Mouse (Mus musculus): ENCODE data around the gene Amdhd2. TPM values are rescaled to one million over a fixed set of nuclear protein-coding genes. Genes with fewer than 3 reads are reported as not detected.

Amdhd2 gene
- polyA plus RNA-seq, 1 experiment = 57.6 TPM

DNA sequence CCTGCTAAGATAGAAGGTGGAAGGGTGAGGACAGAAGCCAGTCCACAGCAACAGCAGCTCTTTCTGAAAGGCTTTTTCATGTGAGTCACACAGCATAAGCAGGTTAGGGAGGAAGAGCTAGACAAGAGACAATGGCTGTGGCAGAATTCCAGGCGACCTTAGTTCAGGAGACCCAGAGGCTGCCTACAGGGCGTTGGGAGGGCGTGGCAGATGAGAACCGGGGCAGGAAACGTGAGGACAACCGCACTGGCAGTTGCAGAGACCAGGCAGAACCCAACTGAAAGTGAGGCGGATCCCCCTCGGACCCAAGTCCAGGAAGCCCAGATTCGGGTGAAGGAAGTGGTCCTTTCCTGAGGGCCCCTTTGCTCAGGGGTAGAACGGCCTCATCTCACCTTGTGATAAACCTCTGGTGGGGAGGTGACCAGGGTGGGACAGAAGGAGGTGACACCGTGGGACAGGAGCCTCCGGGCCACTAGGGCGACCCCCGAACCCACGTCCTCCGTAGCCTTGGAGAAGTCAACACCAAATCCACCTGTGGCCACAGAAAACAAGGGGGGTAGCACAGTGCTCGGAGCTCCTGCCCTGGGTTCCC is 886 bp downstream of the Amdhd2 start:
- TF ChIP-seq CTCF (IDR thresholded peaks at IDR 0.05; ENCODE audit: borderline replicate concordance, control insufficient read depth, extremely low read depth, insufficient read depth, low read length, poor library complexity) = no peak
- no peak for TF ChIP-seq POLR2A (IDR thresholded peaks at IDR 0.05; ENCODE audit: control insufficient read depth, extremely low read depth, insufficient read depth, low read length, poor library complexity)
- H3K4me1 ChIP-seq (replicated peaks; ENCODE audit: control insufficient read depth, insufficient read depth, low read length) = peaks cover 11% of the 10 kb centered on the region
- no peak for DNase-seq
- WGBS = 3% methylated on average over 17 of the region's 17 CpGs
- H3K27me3 ChIP-seq (ENCODE audit: control insufficient read depth, insufficient read depth, low read length) = no peaks in the 10 kb centered on the region
- no peak overlapping the region for H3K27ac ChIP-seq (ENCODE audit: control insufficient read depth, insufficient read depth, low read length)
- H3K4me3 ChIP-seq (ENCODE audit: control insufficient read depth, insufficient read depth, low read length) = peak overlapping the region; percentile 74
- H3K36me3 ChIP-seq (ENCODE audit: control insufficient read depth, insufficient read depth, low read length) = peaks cover 6% of the 10 kb centered on the region; the same call in 1 of the 2 replicates

- H3K27me3 ChIP-seq (ENCODE audit: control insufficient read depth, insufficient read depth, low read length) = no peaks in the 10 kb centered on the region
- H3K27ac ChIP-seq (ENCODE audit: control insufficient read depth, insufficient read depth, low read length) = no peak overlapping the region
- DNase-seq = no peak
- H3K4me1 ChIP-seq (replicated peaks; ENCODE audit: control insufficient read depth, insufficient read depth, low read length) = peaks cover 10% of the 10 kb centered on the region
- H3K36me3 ChIP-seq (ENCODE audit: control insufficient read depth, insufficient read depth, low read length) = no peaks in the 10 kb centered on the region; the same call in 1 of the 2 replicates
- TF ChIP-seq CTCF (IDR thresholded peaks at IDR 0.05; ENCODE audit: borderline replicate concordance, control insufficient read depth, extremely low read depth, insufficient read depth, low read length, poor library complexity) = no peak
- no peak for TF ChIP-seq POLR2A (IDR thresholded peaks at IDR 0.05; ENCODE audit: control insufficient read depth, extremely low read depth, insufficient read depth, low read length, poor library complexity)
- no peak overlapping the region for H3K4me3 ChIP-seq (ENCODE audit: control insufficient read depth, insufficient read depth, low read length)
- 94% methylated on average over 5 of the region's 5 CpGs for WGBS
Observed at GRCm38 (mm10) chr17:24161466-24161865, 2.1 kb downstream of the Amdhd2 start.

GRCm38 (mm10) chr17:24157526-24157925 is 6.0 kb downstream of the Amdhd2 start:
- Histone ChIP-seq H3K4me1 (replicated peaks; ENCODE audit: control insufficient read depth, insufficient read depth, low read length) (peaks cover 1% of the 10 kb centered on the region), H3K27ac (ENCODE audit: control insufficient read depth, insufficient read depth, low read length) (no peak overlapping the region), H3K4me3 (ENCODE audit: control insufficient read depth, insufficient read depth, low read length) (no peak overlapping the region), H3K36me3 (ENCODE audit: control insufficient read depth, insufficient read depth, low read length) (no peaks in the 10 kb centered on the region), H3K27me3 (ENCODE audit: control insufficient read depth, insufficient read depth, low read length) (no peaks in the 10 kb centered on the region)
- 95% methylated on average over 4 of the region's 4 CpGs for WGBS
- TF ChIP-seq CTCF (IDR thresholded peaks at IDR 0.05; ENCODE audit: borderline replicate concordance, control insufficient read depth, extremely low read depth, insufficient read depth, low read length, poor library complexity) = no peak
- TF ChIP-seq POLR2A (IDR thresholded peaks at IDR 0.05; ENCODE audit: control insufficient read depth, extremely low read depth, insufficient read depth, low read length, poor library complexity) = no peak
- DNase-seq = no peak

GRCm38 (mm10) chr17:24157121-24157520 is 6.4 kb downstream of the Amdhd2 start:
- H3K36me3 ChIP-seq (ENCODE audit: control insufficient read depth, insufficient read depth, low read length) = no peaks in the 10 kb centered on the region
- 97% methylated on average over 6 of the region's 6 CpGs for WGBS

DNA sequence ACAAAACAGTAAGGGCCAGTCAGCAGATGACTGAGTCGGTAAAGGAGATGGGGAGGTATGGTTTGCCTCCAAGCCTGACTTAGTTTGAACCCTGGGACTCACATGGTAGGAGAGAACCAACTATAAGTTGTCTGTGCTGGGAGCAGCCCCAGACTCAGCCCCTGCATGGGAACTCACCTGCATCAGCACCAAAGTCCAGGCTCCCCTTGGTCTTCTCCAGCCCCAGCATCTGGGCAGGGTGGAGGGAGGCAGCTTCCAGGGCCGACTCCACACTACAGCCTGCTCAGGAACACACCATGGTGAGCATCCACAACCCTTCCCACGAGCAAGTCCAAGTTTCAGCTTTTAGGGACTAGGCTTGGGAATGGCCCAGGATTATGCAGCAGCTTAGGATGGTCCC is 7.2 kb downstream of the Amdhd2 start:
- WGBS = 92% methylated on average over 3 of the region's 3 CpGs
- H3K27ac ChIP-seq (ENCODE audit: control insufficient read depth, insufficient read depth, low read length) = no peak overlapping the region
- H3K4me1 ChIP-seq (replicated peaks; ENCODE audit: control insufficient read depth, insufficient read depth, low read length) = peaks cover 8% of the 10 kb centered on the region
- TF ChIP-seq CTCF (IDR thresholded peaks at IDR 0.05; ENCODE audit: borderline replicate concordance, control insufficient read depth, extremely low read depth, insufficient read depth, low read length, poor library complexity) (no peak), POLR2A (IDR thresholded peaks at IDR 0.05; ENCODE audit: control insufficient read depth, extremely low read depth, insufficient read depth, low read length, poor library complexity) (no peak)
- H3K36me3 ChIP-seq (ENCODE audit: control insufficient read depth, insufficient read depth, low read length) = no peaks in the 10 kb centered on the region
- H3K27me3 ChIP-seq (ENCODE audit: control insufficient read depth, insufficient read depth, low read length) = no peaks in the 10 kb centered on the region
- H3K4me3 ChIP-seq (ENCODE audit: control insufficient read depth, insufficient read depth, low read length) = no peak overlapping the region
- DNase-seq = no peak

More at GRCm38 (mm10) chr17:24157121-24157520, 6.4 kb downstream of the Amdhd2 start:
- Histone ChIP-seq H3K27ac (ENCODE audit: control insufficient read depth, insufficient read depth, low read length) (no peak overlapping the region), H3K27me3 (ENCODE audit: control insufficient read depth, insufficient read depth, low read length) (no peaks in the 10 kb centered on the region), H3K4me1 (replicated peaks; ENCODE audit: control insufficient read depth, insufficient read depth, low read length) (peaks cover 3% of the 10 kb centered on the region), H3K4me3 (ENCODE audit: control insufficient read depth, insufficient read depth, low read length) (no peak overlapping the region)
- no peak for TF ChIP-seq CTCF (IDR thresholded peaks at IDR 0.05; ENCODE audit: borderline replicate concordance, control insufficient read depth, extremely low read depth, insufficient read depth, low read length, poor library complexity)
- no peak for TF ChIP-seq POLR2A (IDR thresholded peaks at IDR 0.05; ENCODE audit: control insufficient read depth, extremely low read depth, insufficient read depth, low read length, poor library complexity)
- no peak for DNase-seq

DNA sequence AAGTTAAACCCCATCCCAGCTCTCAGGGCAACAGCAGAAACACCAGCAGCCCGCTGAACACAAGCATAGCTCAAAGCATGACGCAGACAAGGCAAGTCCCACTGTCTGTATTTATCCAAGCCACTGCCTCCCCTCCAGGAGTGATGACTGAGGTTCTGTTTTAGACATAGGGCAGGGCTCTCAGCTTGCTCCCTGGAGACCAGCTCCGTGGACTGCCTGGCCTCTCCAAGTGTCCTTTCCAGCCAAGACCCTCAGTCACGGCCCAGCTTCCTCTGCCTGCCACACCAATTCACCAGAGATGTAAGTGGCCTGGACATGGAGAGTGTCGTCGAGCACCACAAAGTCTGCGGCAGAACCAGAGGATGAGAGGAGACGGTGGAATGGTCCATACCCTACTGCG is 7.8 kb downstream of the Amdhd2 start:
- DNase-seq = no peak
- TF ChIP-seq POLR2A (IDR thresholded peaks at IDR 0.05; ENCODE audit: control insufficient read depth, extremely low read depth, insufficient read depth, low read length, poor library complexity) = no peak
- TF ChIP-seq CTCF (IDR thresholded peaks at IDR 0.05; ENCODE audit: borderline replicate concordance, control insufficient read depth, extremely low read depth, insufficient read depth, low read length, poor library complexity) = no peak
- Histone ChIP-seq H3K36me3 (ENCODE audit: control insufficient read depth, insufficient read depth, low read length) (no peaks in the 10 kb centered on the region), H3K27ac (ENCODE audit: control insufficient read depth, insufficient read depth, low read length) (no peak overlapping the region), H3K4me1 (replicated peaks; ENCODE audit: control insufficient read depth, insufficient read depth, low read length) (peaks cover 8% of the 10 kb centered on the region), H3K27me3 (ENCODE audit: control insufficient read depth, insufficient read depth, low read length) (no peaks in the 10 kb centered on the region), H3K4me3 (ENCODE audit: control insufficient read depth, insufficient read depth, low read length) (no peak overlapping the region)
- WGBS = 97% methylated on average over 9 of the region's 9 CpGs

DNA sequence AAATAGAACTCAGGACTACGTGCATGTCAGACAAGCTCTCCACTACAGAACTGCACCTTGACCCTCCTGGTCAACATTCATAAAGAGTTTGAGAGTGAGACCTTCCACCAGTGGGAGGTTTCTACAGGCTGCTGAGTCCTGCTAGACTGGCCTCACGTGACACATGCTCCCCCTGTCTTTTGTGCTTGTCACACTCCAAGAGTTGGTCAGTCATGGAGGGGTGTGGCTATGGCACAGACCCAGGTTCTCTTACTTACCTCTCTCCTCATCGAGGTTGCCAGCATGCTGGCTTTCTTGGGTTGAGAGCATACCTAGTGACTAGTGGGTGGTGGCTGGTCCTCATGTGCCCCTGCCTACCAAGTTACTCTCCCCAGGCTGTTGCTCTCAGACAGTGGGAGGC is 9.1 kb downstream of the Amdhd2 start:
- H3K4me1 ChIP-seq (replicated peaks; ENCODE audit: control insufficient read depth, insufficient read depth, low read length) = peaks cover 8% of the 10 kb centered on the region
- H3K36me3 ChIP-seq (ENCODE audit: control insufficient read depth, insufficient read depth, low read length) = no peaks in the 10 kb centered on the region
- H3K27me3 ChIP-seq (ENCODE audit: control insufficient read depth, insufficient read depth, low read length) = no peaks in the 10 kb centered on the region
- 85% methylated on average over 3 of the region's 3 CpGs for WGBS
- DNase-seq = no peak
- TF ChIP-seq CTCF (IDR thresholded peaks at IDR 0.05; ENCODE audit: borderline replicate concordance, control insufficient read depth, extremely low read depth, insufficient read depth, low read length, poor library complexity) = no peak
- H3K4me3 ChIP-seq (ENCODE audit: control insufficient read depth, insufficient read depth, low read length) = no peak overlapping the region
- H3K27ac ChIP-seq (ENCODE audit: control insufficient read depth, insufficient read depth, low read length) = no peak overlapping the region
